Mouse (Mus musculus): Measurements from ENCODE around the gene Aldh1b1.

The Aldh1b1 gene

GRCm38 (mm10) chr4:45769141-45769540, 29.7 kb upstream of the Aldh1b1 start:
- Histone ChIP-seq H3K9me3 (ENCODE audit: low read length) (no peaks in the 10 kb centered on the region), H3K36me3 (ENCODE audit: insufficient read depth, low read length) (no peaks in the 10 kb centered on the region), H3K27me3 (ENCODE audit: insufficient read depth, low read length) (peaks cover 31% of the 10 kb centered on the region), H3K4me3 (replicated peaks; ENCODE audit: low read length) (0 out of 2 replicates have a peak overlapping the region, but pooled peaks have one; percentile 20), H3K4me1 (replicated peaks; ENCODE audit: low read depth, low read length) (peaks cover 95% of the 10 kb centered on the region)
- TF ChIP-seq POU5F1 (IDR thresholded peaks at IDR 0.05; ENCODE audit: borderline replicate concordance, low read length) (no peak), CTCF (conservative IDR thresholded peaks at IDR 0.05; ENCODE audit: low read length) (no peak), NANOG (IDR thresholded peaks at IDR 0.05; ENCODE audit: borderline replicate concordance, low read length) (no peak)

GRCm38 (mm10) chr4:45769791-45770637, 28.8 kb upstream of the Aldh1b1 start:
- H3K9me3 ChIP-seq (ENCODE audit: low read length), result no peaks in the 10 kb centered on the region
- peak overlapping the region; percentile 49 for H3K4me3 ChIP-seq (replicated peaks; ENCODE audit: low read length)
- peaks cover 88% of the 10 kb centered on the region for H3K4me1 ChIP-seq (replicated peaks; ENCODE audit: low read depth, low read length)
- peaks cover 28% of the 10 kb centered on the region for H3K27me3 ChIP-seq (ENCODE audit: insufficient read depth, low read length)
- TF ChIP-seq CTCF (conservative IDR thresholded peaks at IDR 0.05; ENCODE audit: low read length) (no peak), NANOG (IDR thresholded peaks at IDR 0.05; ENCODE audit: borderline replicate concordance, low read length) (no peak), POU5F1 (IDR thresholded peaks at IDR 0.05; ENCODE audit: borderline replicate concordance, low read length) (no peak)
- no peaks in the 10 kb centered on the region for H3K36me3 ChIP-seq (ENCODE audit: insufficient read depth, low read length)

- H3K36me3 ChIP-seq (ENCODE audit: insufficient read depth, low read length), result no peaks in the 10 kb centered on the region
- TF ChIP-seq POU5F1 (IDR thresholded peaks at IDR 0.05; ENCODE audit: borderline replicate concordance, low read length) (no peak), CTCF (conservative IDR thresholded peaks at IDR 0.05; ENCODE audit: low read length) (no peak), NANOG (IDR thresholded peaks at IDR 0.05; ENCODE audit: borderline replicate concordance, low read length) (no peak)
- peak overlapping the region; percentile 49 for H3K4me3 ChIP-seq (replicated peaks; ENCODE audit: low read length)
- peaks cover 22% of the 10 kb centered on the region; the same call in 1 of the 2 replicates for H3K27me3 ChIP-seq (ENCODE audit: insufficient read depth, low read length)
- H3K4me1 ChIP-seq (replicated peaks; ENCODE audit: low read depth, low read length), result peaks cover 81% of the 10 kb centered on the region
- H3K9me3 ChIP-seq (ENCODE audit: low read length), result no peaks in the 10 kb centered on the region
Measured at GRCm38 (mm10) chr4:45770638-45771033, 28.2 kb upstream of the Aldh1b1 start.

GRCm38 (mm10) chr4:45771173-45771572, 27.6 kb upstream of the Aldh1b1 start:
- Histone ChIP-seq H3K27me3 (ENCODE audit: insufficient read depth, low read length) (peaks cover 22% of the 10 kb centered on the region; the same call in 1 of the 2 replicates), H3K36me3 (ENCODE audit: insufficient read depth, low read length) (no peaks in the 10 kb centered on the region), H3K4me3 (replicated peaks; ENCODE audit: low read length) (peak overlapping the region; percentile 49; the same call in 1 of the 2 replicates), H3K4me1 (replicated peaks; ENCODE audit: low read depth, low read length) (peaks cover 77% of the 10 kb centered on the region), H3K9me3 (ENCODE audit: low read length) (no peaks in the 10 kb centered on the region)
- TF ChIP-seq NANOG (IDR thresholded peaks at IDR 0.05; ENCODE audit: borderline replicate concordance, low read length) (peak; percentile 51), CTCF (conservative IDR thresholded peaks at IDR 0.05; ENCODE audit: low read length) (no peak), POU5F1 (IDR thresholded peaks at IDR 0.05; ENCODE audit: borderline replicate concordance, low read length) (no peak; the same call in 1 of the 2 replicates)

- TF ChIP-seq POU5F1 (IDR thresholded peaks at IDR 0.05; ENCODE audit: borderline replicate concordance, low read length) (no peak), CTCF (conservative IDR thresholded peaks at IDR 0.05; ENCODE audit: low read length) (peak; percentile 54)
- Histone ChIP-seq H3K4me1 (replicated peaks; ENCODE audit: low read depth, low read length) (peaks cover 73% of the 10 kb centered on the region), H3K4me3 (replicated peaks; ENCODE audit: low read length) (peak overlapping the region; percentile 49; the same call in 1 of the 2 replicates), H3K36me3 (ENCODE audit: insufficient read depth, low read length) (no peaks in the 10 kb centered on the region), H3K27me3 (ENCODE audit: insufficient read depth, low read length) (peaks cover 22% of the 10 kb centered on the region; the same call in 1 of the 2 replicates), H3K9me3 (ENCODE audit: low read length) (no peaks in the 10 kb centered on the region)
Measured at GRCm38 (mm10) chr4:45771619-45772018, 27.2 kb upstream of the Aldh1b1 start.

- Histone ChIP-seq H3K36me3 (ENCODE audit: insufficient read depth, low read length) (no peaks in the 10 kb centered on the region), H3K9me3 (ENCODE audit: low read length) (peaks cover 7% of the 10 kb centered on the region; the same call in 1 of the 2 replicates), H3K4me3 (replicated peaks; ENCODE audit: low read length) (no peak overlapping the region), H3K4me1 (replicated peaks; ENCODE audit: low read depth, low read length) (no peaks in the 10 kb centered on the region), H3K27me3 (ENCODE audit: insufficient read depth, low read length) (peaks cover 5% of the 10 kb centered on the region; the same call in 1 of the 2 replicates)
- TF ChIP-seq POU5F1 (IDR thresholded peaks at IDR 0.05; ENCODE audit: borderline replicate concordance, low read length) (no peak), CTCF (conservative IDR thresholded peaks at IDR 0.05; ENCODE audit: low read length) (no peak), NANOG (IDR thresholded peaks at IDR 0.05; ENCODE audit: borderline replicate concordance, low read length) (no peak)
Measured at GRCm38 (mm10) chr4:45783671-45784070, 15.2 kb upstream of the Aldh1b1 start.

GRCm38 (mm10) chr4:45785959-45786358, 12.9 kb upstream of the Aldh1b1 start:
- H3K4me1 ChIP-seq (replicated peaks; ENCODE audit: low read depth, low read length), result no peaks in the 10 kb centered on the region
- H3K4me3 ChIP-seq (replicated peaks; ENCODE audit: low read length), result no peak overlapping the region
- peaks cover 7% of the 10 kb centered on the region; the same call in 1 of the 2 replicates for H3K9me3 ChIP-seq (ENCODE audit: low read length)
- TF ChIP-seq NANOG (IDR thresholded peaks at IDR 0.05; ENCODE audit: borderline replicate concordance, low read length) (no peak; the same call in 1 of the 2 replicates), CTCF (conservative IDR thresholded peaks at IDR 0.05; ENCODE audit: low read length) (no peak), POU5F1 (IDR thresholded peaks at IDR 0.05; ENCODE audit: borderline replicate concordance, low read length) (no peak)
- H3K36me3 ChIP-seq (ENCODE audit: insufficient read depth, low read length), result no peaks in the 10 kb centered on the region
- H3K27me3 ChIP-seq (ENCODE audit: insufficient read depth, low read length), result peaks cover 6% of the 10 kb centered on the region; the same call in 1 of the 2 replicates

GRCm38 (mm10) chr4:45786674-45787073, 12.1 kb upstream of the Aldh1b1 start:
- Histone ChIP-seq H3K27me3 (ENCODE audit: insufficient read depth, low read length) (peaks cover 6% of the 10 kb centered on the region; the same call in 1 of the 2 replicates), H3K4me3 (replicated peaks; ENCODE audit: low read length) (no peak overlapping the region), H3K9me3 (ENCODE audit: low read length) (peaks cover 7% of the 10 kb centered on the region; the same call in 1 of the 2 replicates), H3K4me1 (replicated peaks; ENCODE audit: low read depth, low read length) (no peaks in the 10 kb centered on the region), H3K36me3 (ENCODE audit: insufficient read depth, low read length) (no peaks in the 10 kb centered on the region)
- TF ChIP-seq NANOG (IDR thresholded peaks at IDR 0.05; ENCODE audit: borderline replicate concordance, low read length) (no peak), POU5F1 (IDR thresholded peaks at IDR 0.05; ENCODE audit: borderline replicate concordance, low read length) (no peak), CTCF (conservative IDR thresholded peaks at IDR 0.05; ENCODE audit: low read length) (no peak)

Data from E14TG2a.4 (cell line).